Mouse (Mus musculus): Measurements from ENCODE around the gene Dtnbp1. TPM values are rescaled to one million over a fixed set of nuclear protein-coding genes. Genes with fewer than 3 reads are reported as not detected.

The Dtnbp1 gene
- polyA plus RNA-seq, 1 experiment, result not detected

DNA sequence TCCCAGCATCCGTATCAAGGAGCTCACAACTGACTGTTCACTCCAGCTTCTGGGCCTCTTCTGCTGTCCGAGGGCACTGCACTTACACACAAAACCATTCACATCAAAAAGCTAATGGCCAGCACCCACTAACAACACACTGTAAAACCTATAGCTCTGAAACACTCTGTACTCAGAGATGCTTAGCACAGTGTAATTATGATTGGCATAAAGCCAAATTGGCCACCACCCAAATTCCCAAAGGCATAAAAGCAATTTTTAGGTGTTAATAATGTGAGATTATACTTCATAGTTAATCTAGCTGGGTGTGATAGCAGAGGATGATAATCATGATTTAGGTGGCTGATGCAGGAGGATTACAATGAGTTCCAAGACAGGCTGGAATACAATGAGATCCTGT, 58.3 kb downstream of the Dtnbp1 start:
- Histone ChIP-seq H3K4me1 (ENCODE audit: control insufficient read depth, insufficient read depth, low read length) (peaks cover 7% of the 10 kb centered on the region), H3K27ac (ENCODE audit: insufficient read depth, low read depth, low read length) (no peak overlapping the region), H3K4me3 (ENCODE audit: insufficient read depth, low read depth, low read length) (no peak overlapping the region)
- WGBS, result 59% methylated on average over 2 of the region's 2 CpGs
- TF ChIP-seq POLR2A (IDR thresholded peaks at IDR 0.05; ENCODE audit: insufficient read depth, low read depth, low read length), result no peak
- no peak for TF ChIP-seq CTCF (IDR thresholded peaks at IDR 0.05; ENCODE audit: insufficient read depth, low read depth, low read length)

- WGBS, result 73% methylated on average over 8 of the region's 8 CpGs
- H3K4me3 ChIP-seq (ENCODE audit: insufficient read depth, low read depth, low read length), result no peak overlapping the region
- no peak overlapping the region for H3K27ac ChIP-seq (ENCODE audit: insufficient read depth, low read depth, low read length)
- H3K4me1 ChIP-seq (ENCODE audit: control insufficient read depth, insufficient read depth, low read length), result peaks cover 8% of the 10 kb centered on the region
- TF ChIP-seq POLR2A (IDR thresholded peaks at IDR 0.05; ENCODE audit: insufficient read depth, low read depth, low read length) (no peak), CTCF (IDR thresholded peaks at IDR 0.05; ENCODE audit: insufficient read depth, low read depth, low read length) (no peak)
Measured at GRCm38 (mm10) chr13:44939326-44940035, 62.5 kb downstream of the Dtnbp1 start.

DNA sequence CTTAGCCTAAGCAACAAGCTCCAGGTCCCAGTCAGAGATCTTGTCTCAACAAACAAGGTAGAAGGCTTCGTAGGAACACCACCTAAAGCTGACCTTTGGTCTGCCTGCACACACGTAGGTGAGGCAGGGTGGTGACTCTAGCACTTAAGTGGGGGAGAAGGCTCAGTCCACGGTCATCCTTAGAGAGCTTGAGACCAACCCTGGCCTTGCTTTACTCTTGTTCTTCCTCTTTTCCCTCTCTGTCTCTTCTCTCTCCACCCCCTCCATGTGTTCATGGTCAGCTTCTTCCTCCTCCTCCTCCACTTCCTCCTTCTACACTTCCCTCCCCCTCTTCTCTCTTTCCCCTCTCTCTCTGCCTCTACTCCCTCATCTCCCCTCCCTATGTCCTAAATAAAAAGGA, 64.3 kb downstream of the Dtnbp1 start:
- 98% methylated on average over 3 of the region's 3 CpGs for WGBS
- no peak for TF ChIP-seq POLR2A (IDR thresholded peaks at IDR 0.05; ENCODE audit: insufficient read depth, low read depth, low read length)
- no peak for TF ChIP-seq CTCF (IDR thresholded peaks at IDR 0.05; ENCODE audit: insufficient read depth, low read depth, low read length)
- no peak overlapping the region for H3K4me3 ChIP-seq (ENCODE audit: insufficient read depth, low read depth, low read length)
- no peak overlapping the region for H3K27ac ChIP-seq (ENCODE audit: insufficient read depth, low read depth, low read length)
- H3K4me1 ChIP-seq (ENCODE audit: control insufficient read depth, insufficient read depth, low read length), result peaks cover 8% of the 10 kb centered on the region; the same call in 1 of the 2 replicates

GRCm38 (mm10) chr13:44933575-44933974, 68.4 kb downstream of the Dtnbp1 start:
- Histone ChIP-seq H3K4me3 (ENCODE audit: insufficient read depth, low read depth, low read length) (no peak overlapping the region), H3K4me1 (ENCODE audit: control insufficient read depth, insufficient read depth, low read length) (peaks cover 12% of the 10 kb centered on the region; the same call in 1 of the 2 replicates), H3K27ac (ENCODE audit: insufficient read depth, low read depth, low read length) (no peak overlapping the region)
- TF ChIP-seq CTCF (IDR thresholded peaks at IDR 0.05; ENCODE audit: insufficient read depth, low read depth, low read length), result no peak
- WGBS, result 61% methylated on average over 7 of the region's 7 CpGs

DNA sequence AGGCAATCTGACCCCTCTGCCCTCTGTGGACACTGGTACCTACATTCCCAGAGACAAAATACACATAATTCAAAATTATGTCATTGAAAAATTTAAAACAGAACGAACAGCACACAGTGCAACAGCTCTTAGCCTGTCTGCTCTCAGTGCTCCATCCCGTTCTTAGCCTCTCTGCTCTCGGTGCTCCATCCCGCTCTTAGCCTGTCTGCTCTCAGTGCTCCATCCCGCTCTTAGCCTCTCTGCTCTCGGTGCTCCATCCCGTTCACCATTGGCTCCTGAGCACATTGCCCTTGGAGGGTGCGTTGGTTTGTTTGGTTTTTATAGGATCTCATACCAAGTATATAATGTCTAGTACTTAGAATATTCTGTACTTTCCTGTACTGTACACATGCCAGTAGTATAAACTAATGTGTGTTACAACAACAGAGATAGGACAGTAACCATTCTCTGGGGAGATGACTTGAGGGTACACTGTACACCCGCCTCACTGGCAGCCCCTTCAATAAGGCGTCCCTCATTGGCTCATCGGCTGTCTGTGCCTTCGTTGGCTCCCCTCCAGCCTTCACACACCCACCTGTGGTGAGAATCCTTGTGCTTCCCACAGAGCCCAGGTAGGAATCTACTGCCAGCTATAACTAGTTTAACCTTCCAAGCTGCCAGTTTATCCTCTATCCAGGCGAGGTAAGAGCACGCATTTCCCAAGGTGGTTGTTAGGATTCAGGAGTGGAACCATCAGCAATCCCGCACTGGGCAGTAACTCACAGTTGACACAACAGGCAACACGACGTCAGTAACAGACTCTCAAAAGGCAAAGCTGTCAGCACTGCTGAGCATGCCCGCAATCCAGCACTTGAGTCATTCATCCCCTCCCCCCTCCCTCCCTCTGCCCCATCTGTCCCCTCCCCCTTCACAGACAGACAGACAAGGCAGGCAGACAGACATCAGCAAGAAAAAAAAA, 69.4 kb downstream of the Dtnbp1 start:
- no peak overlapping the region for H3K27ac ChIP-seq (ENCODE audit: insufficient read depth, low read depth, low read length)
- 73% methylated on average over 18 of the region's 18 CpGs for WGBS
- no peak overlapping the region for H3K4me3 ChIP-seq (ENCODE audit: insufficient read depth, low read depth, low read length)
- TF ChIP-seq CTCF (IDR thresholded peaks at IDR 0.05; ENCODE audit: insufficient read depth, low read depth, low read length), result no peak
- no peak for TF ChIP-seq POLR2A (IDR thresholded peaks at IDR 0.05; ENCODE audit: insufficient read depth, low read depth, low read length)
- H3K4me1 ChIP-seq (ENCODE audit: control insufficient read depth, insufficient read depth, low read length), result peaks cover 9% of the 10 kb centered on the region; the same call in 1 of the 2 replicates

- H3K4me3 ChIP-seq (ENCODE audit: insufficient read depth, low read depth, low read length), result no peak overlapping the region
- TF ChIP-seq POLR2A (IDR thresholded peaks at IDR 0.05; ENCODE audit: insufficient read depth, low read depth, low read length) (no peak), CTCF (IDR thresholded peaks at IDR 0.05; ENCODE audit: insufficient read depth, low read depth, low read length) (no peak)
- 82% methylated on average over 2 of the region's 2 CpGs for WGBS
- H3K27ac ChIP-seq (ENCODE audit: insufficient read depth, low read depth, low read length), result no peak overlapping the region
- 0 out of 2 replicates have a peak, but pooled peaks cover 2% of the 10 kb centered on the region for H3K4me1 ChIP-seq (ENCODE audit: control insufficient read depth, insufficient read depth, low read length)
Measured at GRCm38 (mm10) chr13:44926311-44926710, 75.6 kb downstream of the Dtnbp1 start.

DNA sequence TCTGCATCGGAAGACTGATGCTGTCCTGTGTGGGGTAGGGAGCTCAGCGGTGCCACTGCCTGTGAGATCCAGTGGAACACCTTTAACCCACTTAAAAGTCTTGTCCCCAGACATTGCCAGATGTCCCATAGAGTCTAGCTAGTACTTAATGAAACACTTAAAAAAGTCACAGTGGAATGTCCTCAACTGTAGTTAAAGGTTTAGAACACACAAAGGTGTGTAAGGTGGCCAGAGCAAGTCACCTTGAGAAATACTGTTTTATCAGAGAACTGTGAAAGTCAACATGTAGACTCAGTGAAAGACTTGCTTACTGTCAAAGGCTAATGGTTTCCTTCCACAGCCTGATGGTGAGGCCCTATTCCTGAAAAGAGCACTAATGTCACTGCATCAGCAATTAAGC, 76.8 kb downstream of the Dtnbp1 start:
- WGBS, result 95% methylated on average over 2 of the region's 2 CpGs
- 0 out of 2 replicates have a peak, but pooled peaks cover 4% of the 10 kb centered on the region for H3K4me1 ChIP-seq (ENCODE audit: control insufficient read depth, insufficient read depth, low read length)
- no peak overlapping the region for H3K4me3 ChIP-seq (ENCODE audit: insufficient read depth, low read depth, low read length)
- TF ChIP-seq CTCF (IDR thresholded peaks at IDR 0.05; ENCODE audit: insufficient read depth, low read depth, low read length) (no peak), POLR2A (IDR thresholded peaks at IDR 0.05; ENCODE audit: insufficient read depth, low read depth, low read length) (no peak)
- no peak overlapping the region for H3K27ac ChIP-seq (ENCODE audit: insufficient read depth, low read depth, low read length)

GRCm38 (mm10) chr13:44924042-44924441, 77.9 kb downstream of the Dtnbp1 start:
- TF ChIP-seq POLR2A (IDR thresholded peaks at IDR 0.05; ENCODE audit: insufficient read depth, low read depth, low read length) (no peak), CTCF (IDR thresholded peaks at IDR 0.05; ENCODE audit: insufficient read depth, low read depth, low read length) (no peak)
- WGBS, result 70% methylated on average over 3 of the region's 3 CpGs
- H3K4me3 ChIP-seq (ENCODE audit: insufficient read depth, low read depth, low read length), result no peak overlapping the region
- H3K4me1 ChIP-seq (ENCODE audit: control insufficient read depth, insufficient read depth, low read length), result 0 out of 2 replicates have a peak, but pooled peaks cover 4% of the 10 kb centered on the region
- H3K27ac ChIP-seq (ENCODE audit: insufficient read depth, low read depth, low read length), result no peak overlapping the region

GRCm38 (mm10) chr13:44921721-44922120, 80.2 kb downstream of the Dtnbp1 start:
- WGBS, result 96% methylated on average over 5 of the region's 5 CpGs
- TF ChIP-seq POLR2A (IDR thresholded peaks at IDR 0.05; ENCODE audit: insufficient read depth, low read depth, low read length) (no peak), CTCF (IDR thresholded peaks at IDR 0.05; ENCODE audit: insufficient read depth, low read depth, low read length) (no peak)
- no peak overlapping the region for H3K4me3 ChIP-seq (ENCODE audit: insufficient read depth, low read depth, low read length)
- no peak overlapping the region for H3K27ac ChIP-seq (ENCODE audit: insufficient read depth, low read depth, low read length)
- H3K4me1 ChIP-seq (ENCODE audit: control insufficient read depth, insufficient read depth, low read length), result 0 out of 2 replicates have a peak, but pooled peaks cover 2% of the 10 kb centered on the region

All from olfactory bulb, adult 2 months (tissue).